Mouse (Mus musculus) CH12.LX (cell line): ENCODE measurements around the gene Lgals7. TPM values are rescaled to one million over a fixed set of nuclear protein-coding genes. Genes with fewer than 3 reads are reported as not detected.

Source experiments
- DNase-seq: peaks from one replicate; pipeline ENCODE4 v3.0.0-alpha.2; 2013; ENCODE audit errors: extremely low read depth
- H3K27ac ChIP-seq: 2 replicates; pipeline ENCODE4 v1.5.1; 2012; ENCODE audit warnings: low read depth, mild to moderate bottlenecking, control low read depth, moderate library complexity; ENCODE audit not compliant: insufficient read depth
- H3K27me3 ChIP-seq: replicated peaks from 2 replicates; pipeline ENCODE3; 2012; ENCODE audit warnings: inconsistent platforms
- H3K36me3 ChIP-seq, 2 experiments: replicated peaks in 1 of 2; 2 replicates each; pipeline versions ENCODE3 to v1.6.1; 2012; ENCODE audit warnings: inconsistent platforms in 1 of 2, low read length in 1 of 2, mild to moderate bottlenecking in 1 of 2, mixed read lengths in 1 of 2, moderate library complexity in 1 of 2; ENCODE audit not compliant: control insufficient read depth in 1 of 2, insufficient read depth in 1 of 2
- H3K4me1 ChIP-seq, 2 experiments: 2 replicates each; pipeline ENCODE4 v1.6.1; 2012; ENCODE audit warnings: inconsistent platforms in 1 of 2, moderate library complexity in 1 of 2; ENCODE audit not compliant: insufficient read depth in 2 of 2, control insufficient read depth in 1 of 2
- H3K4me2 ChIP-seq: 2 replicates; pipeline ENCODE4 v1.6.1; 2012; ENCODE audit warnings: low read depth, mild to moderate bottlenecking, control low read depth; ENCODE audit not compliant: poor library complexity, insufficient read depth, severe bottlenecking
- H3K4me3 ChIP-seq, 3 experiments: fragments of 150-350 bp in 1 of 3; sonication (generic) in 1 of 3; replicated peaks in 1 of 3; 2 replicates each; pipeline versions ENCODE3 to v1.5.1; 2011 to 2012; ENCODE audit warnings: low read depth in 2 of 3, low read length in 2 of 3, mild to moderate bottlenecking in 2 of 3, moderate library complexity in 2 of 3, control low read depth in 1 of 3, improper control_type of control experiment in 1 of 3, inconsistent platforms in 1 of 3, mixed read lengths in 1 of 3; ENCODE audit not compliant: poor library complexity in 1 of 3
- H3K79me2 ChIP-seq: replicated peaks from 2 replicates; pipeline ENCODE4 v1.6.1; 2012; ENCODE audit warnings: mild to moderate bottlenecking, moderate library complexity; ENCODE audit not compliant: control insufficient read depth, poor library complexity, insufficient read depth, severe bottlenecking; ENCODE audit errors: extremely low read depth
- H3K9ac ChIP-seq: 2 replicates; pipeline ENCODE4 v1.6.1; 2012; ENCODE audit warnings: low read depth, mild to moderate bottlenecking, control low read depth, moderate library complexity; ENCODE audit not compliant: insufficient read depth
- H3K9me3 ChIP-seq: replicated peaks from 2 replicates; pipeline ENCODE3; 2012; ENCODE audit warnings: low read length, inconsistent platforms, mixed read lengths
- BHLHE40 ChIP-seq: IDR thresholded peaks from 2 replicates; pipeline ENCODE4 v1.6.1; 2011; ENCODE audit warnings: mild to moderate bottlenecking, low read depth, low read length, improper control_type of control experiment
- CHD1 ChIP-seq: IDR thresholded peaks from 2 replicates; pipeline ENCODE4 v1.6.1; 2012; ENCODE audit warnings: low read depth, low read length, improper control_type of control experiment, inconsistent platforms
- CTCF ChIP-seq, 2 experiments: IDR thresholded peaks in 1 of 2; conservative IDR thresholded peaks in 1 of 2; 2 replicates each; pipeline ENCODE4 v1.5.1; 2011 to 2012; ENCODE audit warnings: low read depth in 2 of 2, low read length in 2 of 2, improper control_type of control experiment in 1 of 2, inconsistent platforms in 1 of 2, mild to moderate bottlenecking in 1 of 2, moderate library complexity in 1 of 2
- EP300 ChIP-seq: IDR thresholded peaks from 2 replicates; pipeline ENCODE4 v1.6.1; 2011; ENCODE audit warnings: low read length, improper control_type of control experiment
- GABPA ChIP-seq: IDR thresholded peaks from 2 replicates; pipeline ENCODE4 v1.6.1; 2012; ENCODE audit warnings: low read depth, low read length, improper control_type of control experiment, inconsistent platforms; ENCODE audit not compliant: insufficient replicate concordance
- HCFC1 ChIP-seq: IDR thresholded peaks from 2 replicates; pipeline ENCODE4 v1.6.1; 2012; ENCODE audit warnings: low read depth, mild to moderate bottlenecking, inconsistent platforms, low read length, improper control_type of control experiment
- IRF4 ChIP-seq: IDR thresholded peaks from 2 replicates; pipeline ENCODE4 v1.6.1; 2014; ENCODE audit warnings: low read depth, mild to moderate bottlenecking, inconsistent platforms, low read length, improper control_type of control experiment
- JUND ChIP-seq: conservative IDR thresholded peaks from 2 replicates; pipeline ENCODE4 v1.6.1; 2011; ENCODE audit warnings: low read depth, low read length, improper control_type of control experiment
- KAT2A ChIP-seq: IDR thresholded peaks from 2 replicates; pipeline ENCODE4 v1.6.1; 2012; ENCODE audit warnings: low read length, improper control_type of control experiment, inconsistent platforms; ENCODE audit not compliant: insufficient replicate concordance
- MAFK ChIP-seq: IDR thresholded peaks from 2 replicates; pipeline ENCODE4 v1.6.1; 2011; ENCODE audit warnings: low read length, improper control_type of control experiment; ENCODE audit not compliant: insufficient replicate concordance
- MAZ ChIP-seq: IDR thresholded peaks from 2 replicates; pipeline ENCODE4 v1.6.1; 2012; ENCODE audit warnings: low read depth, mild to moderate bottlenecking, inconsistent platforms, low read length, improper control_type of control experiment, moderate library complexity
- MEF2A ChIP-seq: IDR thresholded peaks from 2 replicates; pipeline ENCODE4 v1.6.1; 2014; ENCODE audit warnings: low read depth, mild to moderate bottlenecking, inconsistent platforms, low read length, improper control_type of control experiment, borderline replicate concordance
- MXI1 ChIP-seq: IDR thresholded peaks from 2 replicates; pipeline ENCODE4 v1.6.1; 2011; ENCODE audit warnings: mild to moderate bottlenecking, low read depth, low read length, improper control_type of control experiment
- MYC ChIP-seq: IDR thresholded peaks from 2 replicates; pipeline ENCODE4 v1.6.1; 2011; ENCODE audit warnings: low read depth, mild to moderate bottlenecking, improper control_type of control experiment, low read length
- NELFE ChIP-seq: IDR thresholded peaks from 2 replicates; pipeline ENCODE4 v1.6.1; 2011; ENCODE audit warnings: low read depth, low read length, improper control_type of control experiment
- NRF1 ChIP-seq: IDR thresholded peaks from 2 replicates; pipeline ENCODE4 v1.6.1; 2014; ENCODE audit warnings: low read depth, mild to moderate bottlenecking, inconsistent platforms, low read length, improper control_type of control experiment, moderate library complexity
- POLR2A ChIP-seq: IDR thresholded peaks from 2 replicates; pipeline ENCODE4 v1.6.1; 2011; ENCODE audit warnings: low read depth, mild to moderate bottlenecking, improper control_type of control experiment, low read length
- POLR2AphosphoS2 ChIP-seq: IDR thresholded peaks from 2 replicates; pipeline ENCODE4 v1.6.1; 2011; ENCODE audit warnings: low read depth, low read length, improper control_type of control experiment
- RCOR1 ChIP-seq: conservative IDR thresholded peaks from 2 replicates; pipeline ENCODE4 v1.6.1; 2012; ENCODE audit warnings: low read depth, mild to moderate bottlenecking, inconsistent platforms, low read length, improper control_type of control experiment
- SMC3 ChIP-seq: IDR thresholded peaks from 2 replicates; pipeline ENCODE4 v1.6.1; 2011; ENCODE audit warnings: low read depth, low read length, improper control_type of control experiment
- TCF12 ChIP-seq: IDR thresholded peaks from 2 replicates; pipeline ENCODE4 v1.6.1; 2014; ENCODE audit warnings: low read depth, mild to moderate bottlenecking, inconsistent platforms, low read length, improper control_type of control experiment
- UBTF ChIP-seq: IDR thresholded peaks from 2 replicates; pipeline ENCODE4 v1.6.1; 2012; ENCODE audit warnings: low read depth, mild to moderate bottlenecking, inconsistent platforms, low read length, improper control_type of control experiment, moderate library complexity
- ZC3H11A ChIP-seq: IDR thresholded peaks from 2 replicates; pipeline ENCODE4 v1.6.1; 2012; ENCODE audit warnings: low read depth, mild to moderate bottlenecking, inconsistent platforms, low read length, improper control_type of control experiment
- ZKSCAN1 ChIP-seq: IDR thresholded peaks from 2 replicates; pipeline ENCODE4 v1.6.1; 2012; ENCODE audit warnings: low read depth, inconsistent platforms, low read length, improper control_type of control experiment, borderline replicate concordance
- ZNF384 ChIP-seq: IDR thresholded peaks from 2 replicates; pipeline ENCODE4 v1.6.1; 2012; ENCODE audit warnings: low read depth, low read length, improper control_type of control experiment, inconsistent platforms
- dilution Hi-C: fragments of 300-500 bp; cut with MboI; formaldehyde crosslinking; loops from 2 replicates; pipeline ENCODE4 v1.14.3; 2020; ENCODE audit warnings: low sequenced_read_pairs; ENCODE audit not compliant: extremely low pct_unique_long_range_greater_than_20kb, extremely low pct_ligation_motif_present
- in situ Hi-C: fragments of 300-500 bp; cut with MboI; formaldehyde crosslinking; loops from 3 replicates; pipeline ENCODE4 v1.14.3; 2019; ENCODE audit warnings: low sequenced_read_pairs, low pct_ligation_motif_present, low pct_unique_long_range_greater_than_20kb, mixed read lengths
- polyA plus RNA-seq: library from polyadenylated mRNA; unstranded; fragments of >175 nt; gene quantifications from 2 replicates; pipeline ENCODE4 v1.2.1, GENCODE M21; 2012; ENCODE audit warnings: low read depth; ENCODE audit not compliant: insufficient read length
- total RNA-seq, 2 experiments: library from RNA; depleted of rRNA; stranded (reverse); fragments of 300-350 nt in 1 of 2; fragments of >200 nt in 1 of 2; gene quantifications; 2 replicates each; pipeline ENCODE4 v1.2.3; 2012 to 2014

Lgals7 gene
- total and polyA plus RNA-seq, 3 experiments: not detected

- dilution Hi-C loops: no loop called here
Measured at GRCm38 (mm10) chr7:28833723-28834347, 29.8 kb upstream of the Lgals7 start, which contains the start of gene Lgals4. TSS of gene Lgals4 (plus strand) at chr7:28833854.

GRCm38 (mm10) chr7:28836936-28837335, 26.7 kb upstream of the Lgals7 start:
- no peak for DNase-seq
- H3K9me3 ChIP-seq: no peaks in the 10 kb centered on the region
- no peak overlapping the region for H3K4me3 ChIP-seq
- peaks cover 7 to 69% of the 10 kb centered on the region in 2 experiments for H3K36me3 ChIP-seq
- no peak for TF ChIP-seq ZC3H11A
- TF ChIP-seq TCF12: no peak
- no peak for TF ChIP-seq MXI1
- TF ChIP-seq NRF1: no peak
- no peak for TF ChIP-seq ZNF384
- no peak for TF ChIP-seq UBTF
- TF ChIP-seq ZKSCAN1: no peak
- TF ChIP-seq HCFC1: no peak
- TF ChIP-seq KAT2A: no peak
- TF ChIP-seq GABPA: no peak
- no peak for TF ChIP-seq POLR2AphosphoS2
- TF ChIP-seq MEF2A: no peak
- no peak for TF ChIP-seq MAFK
- TF ChIP-seq IRF4: no peak
- no peak for TF ChIP-seq MYC
- TF ChIP-seq JUND: no peak
- TF ChIP-seq, all 38 proteins: peak for 0
- Histone ChIP-seq H3K4me1 (peaks cover 0 to 9% of the 10 kb centered on the region in 2 experiments; a peak in 2 of 4 replicates), H3K27ac (no peak overlapping the region), H3K9ac (no peak overlapping the region), H3K4me2 (no peak overlapping the region), H3K27me3 (no peaks in the 10 kb centered on the region), H3K79me2 (no peaks in the 10 kb centered on the region)
- dilution Hi-C loops (no loop called here), in situ Hi-C loops (no loop called here)

More at GRCm38 (mm10) chr7:28833723-28834347, 29.8 kb upstream of the Lgals7 start, which contains the start of gene Lgals4:
- no peaks in the 10 kb centered on the region for H3K27me3 ChIP-seq
- DNase-seq: no peak
- H3K9ac ChIP-seq: no peak within 1 kb of the TSS
- H3K4me3 ChIP-seq: no peak within 1 kb of the TSS
- H3K36me3 ChIP-seq: peaks cover 30 to 71% of the 10 kb centered on the region in 2 experiments
- H3K4me1 ChIP-seq: peaks cover 3 to 15% of the 10 kb centered on the region in 2 experiments; a peak in 3 of 4 replicates
- in situ Hi-C loops: no loop called here
- no peak within 1 kb of the TSS for H3K27ac ChIP-seq
- no peak within 1 kb of the TSS for H3K4me2 ChIP-seq
- peaks cover 11% of the 10 kb centered on the region for H3K9me3 ChIP-seq
- no peaks in the 10 kb centered on the region for H3K79me2 ChIP-seq
- TF ChIP-seq EP300: no peak
- no peak for TF ChIP-seq RCOR1
- no peak for TF ChIP-seq MAZ
- TF ChIP-seq GABPA: no peak
- TF ChIP-seq NRF1: no peak
- TF ChIP-seq SMC3: no peak
- no peak for TF ChIP-seq CHD1
- TF ChIP-seq POLR2A: no peak
- TF ChIP-seq NELFE: no peak
- TF ChIP-seq MAFK: no peak
- TF ChIP-seq BHLHE40: no peak
- TF ChIP-seq CTCF (conservative IDR thresholded peaks at IDR 0.05 in 1 of 2, IDR thresholded peaks at IDR 0.05 in 1 of 2; ENCODE audit: low read depth in 2 of 2, low read length in 2 of 2): no peak
